In genomic region chr2:5458075-5458494, GRCm38 (mm10) we compare ENCODE assay signal across 12 mouse cellular contexts.
DNase-seq lines count a peak whose midpoint lies in the region; ATAC-seq lines count a peak whose summit lies in the region.
"Had no signal": no experiment of that assay in that cellular context is flagged by ENCODE, and none has a peak within 500 bp of the region (broad histone marks: within the 10 kb centered on the region; RNA-seq: fewer than 3 reads in every experiment).

No protein-coding gene starts in this region.

- H3K9me3 ChIP-seq in hindbrain, embryonic 15.5 days: no peaks in the 10 kb centered on the region
- H3K9me3 ChIP-seq in hindbrain, embryonic 11.5 days (ENCODE audit: control insufficient read depth, low read length): no peaks in the 10 kb centered on the region
- H3K9me3 ChIP-seq: limb, embryonic 13.5 days had no signal

- no peak overlapping the region for H3K27ac ChIP-seq in hindbrain, embryonic 15.5 days (replicated peaks)
- no peak overlapping the region for H3K27ac ChIP-seq in hindbrain, embryonic 11.5 days (ENCODE audit: low read depth, low read length)
- H3K27ac ChIP-seq: limb, embryonic 13.5 days had no signal

- WGBS in hindbrain, embryonic 15.5 days: 90% methylated on average over 5 of the region's 5 CpGs
- WGBS in hindbrain, embryonic 11.5 days: 93% methylated on average over 5 of the region's 5 CpGs

- peak; percentile 56; the same call in 1 of the 2 replicates for ATAC-seq in hindbrain, embryonic 15.5 days (ENCODE audit: low FRiP score, low read depth)
- ATAC-seq in hindbrain, embryonic 11.5 days (ENCODE audit: low FRiP score): no peak
- ATAC-seq: hindbrain, embryonic 16.5 days had no signal

- no peaks in the 10 kb centered on the region for H3K36me3 ChIP-seq in hindbrain, embryonic 15.5 days
- no peaks in the 10 kb centered on the region for H3K36me3 ChIP-seq in hindbrain, embryonic 11.5 days (ENCODE audit: control insufficient read depth, insufficient read depth, low read length)
- H3K36me3 ChIP-seq: limb, embryonic 13.5 days had no signal

- DNase-seq in hindbrain, embryonic 11.5 days (ENCODE audit: low spot score): no peak
- peak; percentile 54 for DNase-seq in heart, adult 8-10 months (ENCODE audit: low spot score)
- DNase-seq in heart, postnatal 14 days: peak; percentile 24 to 40
- DNase-seq in right cerebral cortex, postnatal 14 days: peak; percentile 47
- DNase-seq in kidney, postnatal 10 days: no peak
- DNase-seq in c-Kit-positive CD71-positive TER-119-positive erythroid progenitor cells, embryonic 14.5 days (ENCODE audit: low spot score): no peak
- no peak for DNase-seq in MN1 (ENCODE audit: low spot score)
- DNase-seq: gastrocnemius, postnatal 10 days; kidney, postnatal 25 days had no signal

- H3K27me3 ChIP-seq in hindbrain, embryonic 15.5 days: no peaks in the 10 kb centered on the region
- no peaks in the 10 kb centered on the region for H3K27me3 ChIP-seq in hindbrain, embryonic 11.5 days (ENCODE audit: control insufficient read depth, insufficient read depth, low read length)
- H3K27me3 ChIP-seq: limb, embryonic 13.5 days had no signal

- intact Hi-C loops in heart, postnatal 14 days (cut with DNase I): loop anchor here (10.0 kb wide), 1 partner anchor 257 kb away; the partner anchor contains the start of gene Camk1d

- H3K4me2 ChIP-seq in hindbrain, embryonic 15.5 days: no peak overlapping the region
- no peak overlapping the region for H3K4me2 ChIP-seq in hindbrain, embryonic 11.5 days (replicated peaks; ENCODE audit: low read depth, low read length)
- H3K4me2 ChIP-seq: limb, embryonic 13.5 days had no signal

- H3K4me3 ChIP-seq in hindbrain, embryonic 15.5 days: no peak overlapping the region
- no peak overlapping the region for H3K4me3 ChIP-seq in hindbrain, embryonic 11.5 days (ENCODE audit: low read depth, low read length)
- H3K4me3 ChIP-seq: limb, embryonic 13.5 days had no signal

- H3K9ac ChIP-seq in hindbrain, embryonic 15.5 days: no peak overlapping the region
- H3K9ac ChIP-seq in hindbrain, embryonic 11.5 days (ENCODE audit: low read depth, low read length): no peak overlapping the region
- H3K9ac ChIP-seq: limb, embryonic 13.5 days had no signal

- no peaks in the 10 kb centered on the region for H3K4me1 ChIP-seq in hindbrain, embryonic 15.5 days (replicated peaks)
- H3K4me1 ChIP-seq in hindbrain, embryonic 11.5 days (replicated peaks; ENCODE audit: control insufficient read depth, insufficient read depth, low read length): no peaks in the 10 kb centered on the region
- H3K4me1 ChIP-seq: limb, embryonic 13.5 days had no signal

Comparison
In these comparisons a context has a peak if more than half of its experiments do, and no peak if none do; other contexts are left out.
1. DNase-seq: peak in heart, adult 8-10 months (single experiment), heart, postnatal 14 days (2 of 2) and right cerebral cortex, postnatal 14 days (single experiment); none in hindbrain, embryonic 11.5 days (single experiment), kidney, postnatal 10 days (single experiment), c-Kit-positive CD71-positive TER-119-positive erythroid progenitor cells, embryonic 14.5 days (single experiment) and MN1 (single experiment).